Mouse (Mus musculus): ENCODE measurements at regions not wholly inside any gene's neighbourhood (a gene's known extent, or its start where the extent isn't known, plus 50 kb on each side); places are given as distances from the start of the nearest gene placed in this dataset.

DNA sequence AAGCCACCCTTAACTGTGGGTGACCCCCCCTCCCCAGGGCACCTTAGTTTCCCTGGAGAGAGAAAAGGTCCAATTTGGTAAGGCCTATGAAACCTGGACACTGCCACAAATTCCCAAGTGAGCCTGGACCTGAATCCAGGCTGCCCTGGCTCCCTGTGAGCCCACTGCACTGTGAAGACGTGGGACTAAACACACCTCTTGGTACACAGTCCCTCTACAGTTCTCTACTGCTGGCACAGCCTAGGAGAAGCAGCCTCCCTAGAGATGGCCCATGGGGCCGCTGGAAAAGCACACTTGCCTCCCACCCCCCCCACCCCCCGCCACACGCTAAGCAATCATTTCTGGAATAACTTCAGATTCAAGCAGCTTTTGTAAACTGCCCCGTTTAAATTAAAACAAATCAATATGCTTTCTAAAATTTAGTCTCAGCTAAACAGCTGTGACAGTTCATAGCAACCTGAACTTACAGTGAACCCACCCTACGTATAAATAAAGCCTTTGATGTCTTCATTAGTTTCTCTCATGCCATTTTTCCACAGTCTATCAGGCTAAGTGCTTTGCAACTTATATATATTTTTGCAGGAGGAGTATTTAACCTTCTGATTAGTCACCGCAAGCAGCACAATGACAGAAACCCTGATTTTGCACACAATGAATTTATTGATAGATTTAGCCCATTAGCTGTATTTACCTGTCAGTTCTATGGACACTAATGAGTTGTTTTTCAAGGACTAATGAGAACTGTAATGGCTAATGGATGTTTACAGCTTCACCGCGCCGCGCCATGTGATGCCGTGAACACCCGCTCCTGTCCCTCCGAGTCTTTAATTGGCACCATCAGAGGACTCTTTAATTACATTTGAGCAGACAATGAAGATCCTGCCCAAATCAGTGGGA, 215.3 kb downstream of the 3100002H09Rik start:
- no peak for TF ChIP-seq CTCF (IDR thresholded peaks at IDR 0.05)
- no peak for TF ChIP-seq EP300 (IDR thresholded peaks at IDR 0.05)

Measured in lung, postnatal 0 days (tissue).